Mouse (Mus musculus): Measurements from ENCODE around the gene Uba7.

DNA sequence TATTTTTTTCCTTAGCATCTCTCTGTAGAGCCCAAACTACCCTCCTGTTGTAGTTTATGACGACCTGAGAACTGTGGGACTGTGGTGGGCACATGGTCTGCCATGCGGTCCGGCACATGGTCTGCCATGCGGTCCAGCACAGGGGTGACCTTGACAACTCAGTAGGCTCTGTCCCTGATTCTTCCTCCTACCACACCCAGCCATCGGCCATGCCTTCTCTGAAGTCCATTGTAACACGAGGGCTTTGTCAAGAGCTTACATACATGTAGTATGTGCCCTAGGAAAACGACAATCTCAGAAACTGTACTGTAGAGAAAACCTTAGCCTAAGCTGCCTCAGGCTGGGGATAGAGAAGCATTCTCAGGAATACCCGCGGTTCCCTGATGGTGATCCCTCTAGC, 10.6 kb upstream of the Uba7 start:
- TF ChIP-seq CTCF (IDR thresholded peaks at IDR 0.05; ENCODE audit: control insufficient read depth, insufficient read depth, insufficient read length): no peak
- TF ChIP-seq MAX (IDR thresholded peaks at IDR 0.05): no peak
- TF ChIP-seq CEBPB (IDR thresholded peaks at IDR 0.05; ENCODE audit: low read depth): no peak
- no peak for TF ChIP-seq MYOG (IDR thresholded peaks at IDR 0.05; ENCODE audit: control insufficient read depth, extremely low read depth, insufficient read length)
